Mouse (Mus musculus) inflammation-experienced regulatory T-cells, adult 6 months (primary cell): Measurements from ENCODE around the gene Ldb2. TPM values are rescaled to one million over a fixed set of nuclear protein-coding genes. Genes with fewer than 3 reads are reported as not detected.

Experiments
- ATAC-seq: one replicate; pipeline ENCODE4 v1.8.0; 2017
- polyA plus RNA-seq, 3 experiments: library from polyadenylated mRNA; unstranded; fragments of 100-300 nt; shearing (Covaris generic); gene quantifications; one replicate each; pipeline ENCODE4 v1.2.1; 2017

Ldb2 gene
- polyA plus RNA-seq, 3 experiments from 2014 or later: not detected

- no peak for ATAC-seq
Measured at GRCm38 (mm10) chr5:44714508-44714907, 85.0 kb downstream of the Ldb2 start.

- no peak for ATAC-seq
Measured at GRCm38 (mm10) chr5:44713181-44713789, 86.2 kb downstream of the Ldb2 start.

GRCm38 (mm10) chr5:44711211-44711610 lies 88.3 kb downstream of the Ldb2 start:
- ATAC-seq: no peak

- no peak for ATAC-seq
Measured at GRCm38 (mm10) chr5:44710132-44710871, 89.2 kb downstream of the Ldb2 start.

DNA sequence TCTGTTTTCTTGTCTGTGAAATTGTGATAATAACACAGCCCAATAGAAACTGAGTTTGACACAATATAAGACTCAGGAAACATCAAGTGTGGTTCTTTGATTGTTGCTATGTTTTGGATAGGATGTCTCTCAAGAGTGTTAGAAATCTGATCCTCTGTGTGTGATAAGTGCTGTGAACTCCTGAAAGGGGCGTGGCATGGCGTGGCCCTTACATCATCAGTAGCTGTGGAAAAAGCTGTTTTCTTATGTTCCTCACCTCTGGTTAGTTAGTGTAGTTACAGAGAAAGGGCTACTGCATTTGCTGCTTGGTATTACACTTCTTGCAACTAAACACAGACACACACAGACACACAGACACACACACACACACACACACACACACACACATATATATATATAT lies 90.2 kb downstream of the Ldb2 start:
- ATAC-seq: no peak

DNA sequence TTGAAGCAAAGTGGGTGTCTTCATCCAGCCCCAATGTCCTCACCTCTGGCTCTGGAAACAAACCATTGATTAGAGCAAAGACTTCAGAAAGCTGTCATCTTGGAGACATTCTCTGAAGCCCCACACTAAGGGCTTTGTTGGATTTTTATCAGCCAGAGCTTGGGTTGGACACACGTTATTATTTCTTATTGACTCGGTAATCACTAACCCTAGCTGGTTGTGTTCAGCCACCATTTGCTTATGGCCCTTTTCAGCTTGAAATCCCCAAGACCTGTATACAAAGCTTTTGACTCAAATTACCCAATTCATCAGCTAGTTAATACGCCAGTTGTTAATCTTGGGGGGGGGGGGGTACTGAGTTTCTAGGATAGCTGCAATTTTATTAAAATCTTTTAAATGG lies 91.5 kb downstream of the Ldb2 start:
- no peak for ATAC-seq

GRCm38 (mm10) chr5:44706997-44707698 lies 92.3 kb downstream of the Ldb2 start:
- no peak for ATAC-seq

GRCm38 (mm10) chr5:44697993-44698392 lies 101.5 kb downstream of the Ldb2 start:
- ATAC-seq: no peak

- ATAC-seq: no peak
Measured at GRCm38 (mm10) chr5:44696548-44696947, 102.9 kb downstream of the Ldb2 start.

- ATAC-seq: no peak
Measured at GRCm38 (mm10) chr5:44693674-44694073, 105.8 kb downstream of the Ldb2 start.

DNA sequence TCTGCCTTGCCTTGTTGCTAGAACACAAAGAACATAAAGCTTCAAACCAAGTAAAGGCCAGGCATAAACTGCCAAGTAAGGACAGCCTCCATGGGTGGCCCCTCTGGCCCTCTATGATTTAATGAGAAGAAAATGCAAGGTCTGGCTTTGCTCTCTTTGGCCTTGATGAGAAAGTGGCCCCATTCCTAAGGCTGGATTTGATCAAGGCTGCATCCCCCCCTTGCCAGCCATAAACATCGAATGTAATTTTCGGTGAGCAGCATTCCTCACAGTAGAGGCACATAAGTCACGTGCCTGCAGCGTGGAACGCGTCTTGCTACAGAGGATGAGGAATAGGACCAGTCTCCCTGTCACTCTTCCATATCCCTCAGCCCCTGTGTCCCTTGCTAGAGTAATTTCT lies 113.1 kb downstream of the Ldb2 start:
- no peak for ATAC-seq

GRCm38 (mm10) chr5:44681054-44681638 lies 118.3 kb downstream of the Ldb2 start:
- ATAC-seq: no peak

DNA sequence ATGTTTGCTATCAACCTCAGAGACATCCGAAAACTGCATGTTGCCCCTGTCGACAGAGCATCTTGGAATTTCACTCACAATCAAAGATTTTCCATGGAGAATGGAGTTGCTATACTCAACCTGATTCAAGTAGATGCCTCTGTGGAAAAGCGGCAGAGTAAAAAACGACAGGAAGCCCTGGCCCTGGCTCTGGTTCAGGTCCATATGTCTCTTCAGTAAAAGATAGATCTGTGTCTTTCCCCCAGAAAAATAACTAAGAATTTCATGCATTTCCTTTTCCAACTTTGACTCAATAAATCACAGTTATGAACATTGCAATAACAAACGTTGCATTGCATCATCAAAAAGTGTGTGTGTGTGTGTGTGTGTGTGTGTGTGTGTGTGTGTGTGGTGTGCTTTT lies 121.7 kb downstream of the Ldb2 start:
- ATAC-seq: no peak

DNA sequence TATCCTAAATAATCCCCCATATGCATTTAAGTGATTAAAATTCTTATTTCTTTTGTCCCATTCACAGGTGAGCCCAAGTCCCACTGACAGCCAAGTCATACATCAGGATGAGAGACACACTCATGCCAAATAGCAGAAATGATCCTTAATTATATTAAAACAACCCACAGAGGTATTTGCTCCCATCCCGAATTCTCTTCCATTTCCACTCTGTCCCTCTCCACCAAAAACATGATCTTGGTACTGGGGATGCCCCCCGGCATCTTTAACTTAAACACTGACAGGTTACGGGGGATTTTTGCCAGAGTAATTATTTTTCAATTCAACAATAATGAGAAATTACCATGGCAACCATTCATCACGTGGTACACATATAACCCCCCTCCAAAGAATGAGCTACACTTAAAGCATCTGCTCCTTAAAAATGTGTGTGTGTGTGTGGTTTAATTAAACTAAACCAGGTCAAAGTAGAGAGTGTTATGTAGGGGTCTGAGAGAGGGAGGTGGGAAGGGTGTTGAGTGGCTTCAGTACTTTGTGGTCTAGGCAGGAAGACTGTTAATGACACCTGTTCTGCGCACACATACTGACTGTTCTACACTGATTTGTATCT lies 123.2 kb downstream of the Ldb2 start:
- ATAC-seq: no peak

DNA sequence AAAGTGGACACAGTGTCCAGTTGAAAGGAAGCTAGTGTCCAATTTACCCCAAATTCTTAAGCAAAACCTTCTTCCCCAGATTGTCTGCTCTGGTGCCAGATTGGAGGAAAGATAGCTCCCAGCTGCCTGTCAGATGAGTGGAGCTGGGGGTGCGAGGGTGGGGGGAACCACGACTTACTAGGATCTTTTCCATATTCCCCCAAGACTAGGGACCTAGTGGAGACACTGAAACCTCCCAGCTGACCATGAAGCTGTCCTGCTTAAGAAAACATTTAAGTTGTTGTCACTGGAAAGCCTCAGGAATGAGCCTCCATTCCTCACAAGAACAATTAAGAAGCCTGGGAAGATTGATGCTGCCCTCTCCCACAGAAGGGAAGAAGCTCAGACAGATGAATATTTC lies 129.1 kb downstream of the Ldb2 start:
- ATAC-seq: no peak

DNA sequence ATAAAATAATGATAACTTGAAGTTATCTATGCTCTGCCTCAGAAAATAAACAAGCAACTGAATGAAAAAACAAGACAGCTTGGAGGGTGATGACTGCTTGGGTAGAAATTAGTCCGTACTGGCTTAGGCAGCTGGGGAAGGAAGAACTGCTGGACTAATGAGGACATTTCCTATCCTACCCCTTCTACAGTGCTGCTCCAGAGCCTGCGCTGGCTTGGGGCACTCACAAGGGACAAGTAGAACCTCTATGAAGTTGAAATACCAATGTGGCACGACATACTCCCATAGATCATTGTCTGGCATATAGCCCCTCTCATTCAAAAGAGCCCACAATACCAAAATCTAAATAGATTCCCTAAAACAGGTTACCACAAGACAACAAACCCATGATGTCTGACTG lies 131.6 kb downstream of the Ldb2 start:
- ATAC-seq: no peak

GRCm38 (mm10) chr5:44667383-44667782 lies 132.1 kb downstream of the Ldb2 start:
- ATAC-seq: no peak

DNA sequence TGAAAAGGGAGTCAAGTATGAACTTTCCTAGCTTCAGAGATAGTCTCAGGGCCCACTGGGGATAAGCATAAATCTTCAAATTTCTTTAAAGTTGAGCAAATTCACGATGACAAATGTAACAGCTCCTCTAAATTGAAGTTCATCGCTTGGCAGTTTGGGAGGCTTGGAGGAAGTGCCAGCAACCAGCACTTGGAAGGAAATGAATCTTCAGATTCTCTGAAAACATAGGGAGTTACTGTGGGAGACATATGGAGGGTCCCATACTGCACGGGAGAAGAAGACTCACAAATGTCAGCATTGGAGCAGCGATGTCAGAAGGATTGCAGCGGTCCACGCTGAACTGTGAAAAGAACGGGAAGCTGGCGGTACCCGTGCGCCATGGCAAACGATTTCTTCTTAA lies 139.8 kb downstream of the Ldb2 start:
- ATAC-seq: no peak

GRCm38 (mm10) chr5:44656707-44657106 lies 142.8 kb downstream of the Ldb2 start:
- ATAC-seq: no peak

DNA sequence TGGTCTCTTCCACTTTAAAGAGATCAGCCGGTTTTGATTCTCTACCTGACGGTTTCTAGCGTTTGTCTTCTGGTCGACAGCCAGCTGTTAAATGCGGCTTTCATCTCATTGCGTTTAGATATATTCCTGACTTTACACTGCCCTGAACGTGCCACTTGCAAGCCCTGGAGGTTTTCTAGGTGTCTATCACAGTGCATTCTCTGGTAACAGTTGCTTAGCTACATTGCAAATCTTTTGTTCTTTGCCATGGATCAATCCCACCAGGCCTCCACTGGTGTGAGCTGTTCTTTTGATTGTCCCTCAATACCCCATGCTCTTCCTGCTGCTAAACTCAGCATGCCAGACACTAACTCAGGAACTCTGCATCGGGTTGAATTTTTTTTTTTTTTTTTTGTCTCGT lies 145.1 kb downstream of the Ldb2 start:
- ATAC-seq: no peak

- no peak for ATAC-seq
Measured at GRCm38 (mm10) chr5:44646842-44647190, 152.7 kb downstream of the Ldb2 start.

GRCm38 (mm10) chr5:44645952-44646841 lies 153.3 kb downstream of the Ldb2 start:
- no peak for ATAC-seq
